Mouse (Mus musculus): Measurements from ENCODE around the gene Vmn1r221.
"Not testable (repeated sequence)": the region's sequence is repeated elsewhere in the genome, so short reads cannot be mapped to it uniquely, and the experiment has no call there.

DNA sequence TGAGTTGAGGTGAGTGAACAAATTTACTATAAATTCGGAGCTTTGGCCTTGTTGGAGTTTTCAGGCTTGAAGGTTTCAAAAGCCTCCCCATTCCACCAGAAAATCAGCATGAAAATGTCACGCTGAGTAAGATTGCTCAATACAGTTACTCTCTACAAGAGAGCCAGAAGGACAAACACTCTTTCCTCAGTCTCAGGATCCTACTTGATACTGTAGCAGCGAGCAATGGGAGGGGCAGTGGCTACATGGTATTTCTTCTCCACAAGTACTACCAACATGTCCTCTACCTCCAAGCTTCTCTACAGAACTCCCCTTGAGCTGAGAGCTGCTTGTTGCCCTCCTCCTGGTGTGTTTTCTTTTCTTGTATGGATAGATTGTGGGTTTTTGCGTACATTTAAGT, 47.5 kb upstream of the Vmn1r221 start:
- not testable (repeated sequence) for TF ChIP-seq POLR2A (IDR thresholded peaks at IDR 0.05; ENCODE audit: low read depth, low read length); CTCF (conservative IDR thresholded peaks at IDR 0.05; ENCODE audit: insufficient read depth, insufficient read length, low read depth, low read length)
